Mouse (Mus musculus) spleen, adult 18-20 months (tissue): ENCODE measurements at regions not wholly inside any gene's neighbourhood (a gene's known extent, or its start where the extent isn't known, plus 50 kb on each side); places are given as distances from the start of the nearest gene placed in this dataset.

Experiments used
- DNase-seq, 2 experiments: peaks; one replicate each; pipeline ENCODE4 v3.0.0; 2022; ENCODE audit warnings: mixed read lengths in 2 of 2

DNA sequence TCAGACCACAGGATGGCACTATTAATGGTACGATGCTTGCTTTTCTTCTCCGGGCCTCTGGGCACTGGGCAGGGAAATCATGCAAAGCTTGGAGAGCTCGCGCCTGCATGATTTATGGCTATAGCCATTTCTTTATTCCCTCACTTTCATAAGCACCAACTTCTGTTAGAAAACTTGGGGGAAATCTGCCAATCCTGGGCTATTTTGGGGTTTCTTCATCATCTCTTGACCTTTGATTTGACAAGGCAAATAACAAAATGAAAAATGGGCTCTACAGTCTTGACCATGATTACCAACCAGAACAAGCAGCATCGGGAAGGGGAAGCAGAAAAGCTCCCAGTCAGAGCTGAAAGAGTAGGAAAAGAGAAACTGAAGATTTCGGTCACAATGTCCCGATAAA, 57.1 kb upstream of the Fbxl4 start:
- DNase-seq = no peak

DNA sequence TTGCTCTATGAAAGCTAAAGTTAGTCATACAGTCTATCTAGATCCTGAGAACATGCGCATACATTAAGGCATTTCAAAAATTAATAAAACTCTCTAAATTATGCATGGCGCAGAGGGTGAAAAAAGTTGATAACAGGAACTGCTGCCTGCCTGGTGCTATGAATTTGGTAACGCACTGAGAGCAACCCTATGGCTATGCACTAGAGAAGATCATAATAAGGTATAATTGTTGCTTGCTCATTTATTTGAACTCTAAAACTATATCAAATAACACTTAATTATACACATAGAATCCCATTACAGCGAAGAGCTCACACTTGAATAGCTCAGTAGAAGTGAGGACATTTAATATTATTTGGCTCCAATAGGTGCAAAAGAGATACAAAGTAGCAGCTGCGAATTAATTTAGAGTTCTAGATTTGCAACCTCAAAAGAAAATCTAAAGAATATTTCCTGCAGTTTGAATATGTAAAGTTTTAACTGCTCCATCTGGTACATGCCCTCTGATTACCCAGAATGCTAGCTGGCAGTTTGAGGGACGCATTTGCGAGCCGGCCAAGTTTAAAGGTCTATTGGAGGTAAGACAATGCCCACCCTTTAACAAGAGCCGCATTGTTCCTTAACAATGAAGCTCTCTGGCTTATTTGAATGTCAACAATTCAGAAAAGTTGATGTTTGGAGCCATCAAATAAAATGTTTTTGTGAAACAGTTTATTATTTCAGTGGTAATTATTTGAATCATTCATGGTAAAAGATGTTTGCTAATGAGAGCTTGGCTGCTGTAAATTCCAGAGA, 56.0 kb upstream of the Fbxl4 start:
- DNase-seq = no peak

DNA sequence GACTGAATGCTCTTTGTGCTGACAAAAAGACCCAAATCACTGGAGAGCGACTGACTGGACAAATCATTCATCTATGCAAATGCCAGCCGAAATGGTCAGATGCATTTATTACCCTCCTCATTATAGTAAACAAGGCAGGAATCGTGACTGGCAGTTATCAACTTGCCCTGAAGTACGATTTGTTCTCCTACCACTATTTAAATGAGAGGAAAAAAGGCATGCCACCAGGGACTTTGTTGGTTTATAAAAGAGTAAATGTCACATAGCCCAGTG, 55.5 kb upstream of the Fbxl4 start:
- DNase-seq = no peak

DNA sequence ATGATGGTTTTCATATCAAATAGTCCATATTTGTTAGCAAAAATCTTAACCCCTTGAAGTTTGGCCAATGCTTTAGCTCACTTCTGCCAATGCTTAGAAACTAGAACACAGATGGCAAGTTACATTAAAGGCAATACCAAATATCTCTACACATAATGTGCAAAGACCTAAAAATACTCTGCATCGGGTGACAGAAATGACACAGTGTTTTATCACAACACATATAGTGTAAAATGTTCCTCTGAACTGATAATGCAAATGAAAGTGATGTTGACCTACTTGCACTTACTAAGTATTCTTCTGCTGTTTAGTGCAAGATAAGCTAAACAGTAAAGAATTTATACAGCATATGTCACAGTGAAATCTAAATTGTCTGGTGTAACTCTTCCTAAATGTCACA, 55.1 kb upstream of the Fbxl4 start:
- DNase-seq = no peak
